In genomic region chr1:84697136-84697535, GRCm38 (mm10) we compare ENCODE assay signal across 9 mouse cellular contexts. TPM values are rescaled to one million over a fixed set of nuclear protein-coding genes. Genes with fewer than 3 reads are reported as not detected.
DNase-seq lines count a peak whose midpoint lies in the region; ATAC-seq and TF ChIP-seq lines count a peak whose summit lies in the region.
"Had no signal": no experiment of that assay in that cellular context is flagged by ENCODE, and none has a peak within 500 bp of the region (broad histone marks: within the 10 kb centered on the region; RNA-seq: fewer than 3 reads in every experiment).

No protein-coding gene starts in this region.

- no peak overlapping the region for H3K4me2 ChIP-seq in embryonic facial prominence, embryonic 11.5 days (ENCODE audit: low read depth, low read length)
- no peak overlapping the region for H3K4me2 ChIP-seq in stomach, postnatal 0 days (replicated peaks; ENCODE audit: low read depth)

- no peak for ATAC-seq in embryonic facial prominence, embryonic 11.5 days (replicated peaks; ENCODE audit: insufficient number of reproducible peaks, low FRiP score, low TSS enrichment, low read depth)
- no peak for ATAC-seq in stomach, postnatal 0 days (ENCODE audit: low FRiP score, low TSS enrichment)

- peaks cover 5% of the 10 kb centered on the region; the same call in 1 of the 2 replicates for H3K27me3 ChIP-seq in thymus, adult 2 months (ENCODE audit: control insufficient read depth, insufficient read depth, low read length)
- peaks cover 13% of the 10 kb centered on the region for H3K27me3 ChIP-seq in embryonic facial prominence, embryonic 11.5 days (ENCODE audit: control insufficient read depth, insufficient read depth, low read length)
- peaks cover 41% of the 10 kb centered on the region for H3K27me3 ChIP-seq in midbrain, embryonic 10.5 days (ENCODE audit: low read depth, poor library complexity, severe bottlenecking)
- H3K27me3 ChIP-seq in stomach, postnatal 0 days (ENCODE audit: control insufficient read depth, insufficient read depth, low read length): no peaks in the 10 kb centered on the region
- H3K27me3 ChIP-seq: neural tube, embryonic 12.5 days had no signal

- no peak overlapping the region for H3K4me3 ChIP-seq in thymus, adult 2 months (ENCODE audit: control insufficient read depth, insufficient read depth, low read length)
- H3K4me3 ChIP-seq in bone marrow macrophage, adult 2 months (ENCODE audit: insufficient read depth, low read length): no peak overlapping the region
- H3K4me3 ChIP-seq in embryonic facial prominence, embryonic 11.5 days (ENCODE audit: low read depth, low read length): no peak overlapping the region
- H3K4me3 ChIP-seq in midbrain, embryonic 10.5 days: no peak overlapping the region
- H3K4me3 ChIP-seq in stomach, postnatal 0 days (ENCODE audit: low read depth, low read length): no peak overlapping the region
- H3K4me3 ChIP-seq: neural tube, embryonic 12.5 days had no signal

- no peak overlapping the region for H3K27ac ChIP-seq in thymus, adult 2 months (ENCODE audit: control insufficient read depth, insufficient read depth, low read length)
- no peak overlapping the region for H3K27ac ChIP-seq in bone marrow macrophage, adult 2 months (ENCODE audit: insufficient read depth, low read depth, low read length)
- H3K27ac ChIP-seq in embryonic facial prominence, embryonic 11.5 days (replicated peaks; ENCODE audit: low read depth, low read length): no peak overlapping the region
- no peak overlapping the region for H3K27ac ChIP-seq in midbrain, embryonic 10.5 days (replicated peaks)
- H3K27ac ChIP-seq in stomach, postnatal 0 days (replicated peaks): no peak overlapping the region
- H3K27ac ChIP-seq: neural tube, embryonic 12.5 days had no signal

- no peak for TF ChIP-seq POLR2A in thymus, adult 2 months (IDR thresholded peaks at IDR 0.05; ENCODE audit: control insufficient read depth, extremely low read depth, insufficient read depth, low read length, poor library complexity)
- TF ChIP-seq POLR2A in bone marrow macrophage, adult 2 months (IDR thresholded peaks at IDR 0.05; ENCODE audit: borderline replicate concordance, low read depth, low read length): no peak

- 6% methylated on average over 2 of the region's 2 CpGs for WGBS in thymus, adult 2 months
- 2% methylated on average over 2 of the region's 2 CpGs for WGBS in embryonic facial prominence, embryonic 11.5 days
- WGBS in midbrain, embryonic 10.5 days: 1% methylated on average over 2 of the region's 2 CpGs
- WGBS in stomach, postnatal 0 days: 5% methylated on average over 2 of the region's 2 CpGs

- TF ChIP-seq EP300 in stomach, postnatal 0 days (optimal IDR thresholded peaks at IDR 0.05): no peak

- TF ChIP-seq CTCF in thymus, adult 2 months (IDR thresholded peaks at IDR 0.05; ENCODE audit: borderline replicate concordance, control insufficient read depth, extremely low read depth, insufficient read depth, low read length, poor library complexity): no peak
- peak; percentile 46; the same call in 1 of the 2 replicates for TF ChIP-seq CTCF in bone marrow macrophage, adult 2 months (IDR thresholded peaks at IDR 0.05; ENCODE audit: low read depth, low read length)
- TF ChIP-seq CTCF in stomach, postnatal 0 days (IDR thresholded peaks at IDR 0.05; ENCODE audit: low read depth): peak; percentile 61

- H3K9ac ChIP-seq in embryonic facial prominence, embryonic 11.5 days (replicated peaks; ENCODE audit: low read length): no peak overlapping the region
- no peak overlapping the region for H3K9ac ChIP-seq in stomach, postnatal 0 days (ENCODE audit: low read length)
- H3K9ac ChIP-seq: neural tube, embryonic 12.5 days had no signal

- H3K9me3 ChIP-seq in embryonic facial prominence, embryonic 11.5 days (replicated peaks; ENCODE audit: control insufficient read depth, low read length): no peaks in the 10 kb centered on the region
- no peaks in the 10 kb centered on the region for H3K9me3 ChIP-seq in midbrain, embryonic 10.5 days (replicated peaks)
- H3K9me3 ChIP-seq in stomach, postnatal 0 days (ENCODE audit: control insufficient read depth, low read length): no peaks in the 10 kb centered on the region
- H3K9me3 ChIP-seq: neural tube, embryonic 12.5 days had no signal

- H3K36me3 ChIP-seq in thymus, adult 2 months (ENCODE audit: control insufficient read depth, insufficient read depth, low read length): no peaks in the 10 kb centered on the region
- no peaks in the 10 kb centered on the region for H3K36me3 ChIP-seq in embryonic facial prominence, embryonic 11.5 days (replicated peaks; ENCODE audit: control insufficient read depth, insufficient read depth, low read depth, low read length)
- H3K36me3 ChIP-seq in midbrain, embryonic 10.5 days: no peaks in the 10 kb centered on the region
- H3K36me3 ChIP-seq in stomach, postnatal 0 days (ENCODE audit: control insufficient read depth, insufficient read depth, low read length): no peaks in the 10 kb centered on the region
- H3K36me3 ChIP-seq: neural tube, embryonic 12.5 days had no signal

- peak; percentile 21 for DNase-seq in thymus, adult 2 months
- no peak for DNase-seq in thymus, adult 18-20 months
- DNase-seq in embryonic facial prominence, embryonic 11.5 days (ENCODE audit: low spot score): peak; percentile 65
- DNase-seq in layer of hippocampus, adult 8-10 months (ENCODE audit: low spot score in 2 of 2): peak; percentile 76 to 81
- peak; percentile 69 for DNase-seq in midbrain, embryonic 10.5 days (ENCODE audit: low spot score)
- DNase-seq in stomach, postnatal 0 days (ENCODE audit: low spot score): peak; percentile 18
- DNase-seq in heart, adult 9 months (ENCODE audit: low spot score in 2 of 2): no peak

- H3K4me1 ChIP-seq in thymus, adult 2 months (replicated peaks; ENCODE audit: control insufficient read depth, insufficient read depth, low read length): peaks cover 4% of the 10 kb centered on the region
- H3K4me1 ChIP-seq in bone marrow macrophage, adult 2 months (ENCODE audit: control insufficient read depth, insufficient read depth, low read length): peaks cover 3% of the 10 kb centered on the region; the same call in 1 of the 2 replicates
- H3K4me1 ChIP-seq in embryonic facial prominence, embryonic 11.5 days (ENCODE audit: control insufficient read depth, insufficient read depth, low read length): peaks cover 2% of the 10 kb centered on the region; the same call in 1 of the 2 replicates
- peaks cover 24% of the 10 kb centered on the region for H3K4me1 ChIP-seq in midbrain, embryonic 10.5 days
- H3K4me1 ChIP-seq in stomach, postnatal 0 days (replicated peaks; ENCODE audit: control insufficient read depth, insufficient read depth): 0 out of 2 replicates have a peak, but pooled peaks cover 2% of the 10 kb centered on the region

RNA-seq across cellular contexts. Expression of gene Dner, which starts 1.1 kb away (rescaled TPM):
- polyA plus RNA-seq in thymus, adult 2 months (2012; rRNA removed): 0.13 and 0.22 TPM in 2 replicates
- 0.20 and 0.97 TPM in 2 replicates for polyA plus RNA-seq in bone marrow macrophage, adult 2 months (2012; ENCODE audit: insufficient read depth, insufficient read length, missing spikeins)
- polyA plus RNA-seq in embryonic facial prominence, embryonic 11.5 days (2014; fragmentation: Nextera tagmentation; extraction: Ambion mirVana): 6.6 and 7.7 TPM in 2 replicates
- 100 to 1,000 TPM; 107 to 134 (median 125) TPM for total RNA-seq in layer of hippocampus, adult 8-10 months (2022)
- polyA plus RNA-seq in midbrain, embryonic 10.5 days (2016; fragmentation: Nextera tagmentation; extraction: Ambion mirVana): 10.6 and 18.8 TPM in 2 replicates
- polyA plus RNA-seq in stomach, postnatal 0 days (2015; fragmentation: Nextera tagmentation; extraction: Ambion mirVana): 2.7 and 2.9 TPM in 2 replicates

Comparison
In these comparisons a context has a peak if more than half of its experiments do, and no peak if none do; other contexts are left out.
1. DNase-seq: peak in thymus, adult 2 months (single experiment), embryonic facial prominence, embryonic 11.5 days (single experiment), layer of hippocampus, adult 8-10 months (2 of 2), midbrain, embryonic 10.5 days (single experiment) and stomach, postnatal 0 days (single experiment); none in thymus, adult 18-20 months (0 of 2) and heart, adult 9 months (0 of 2).